Mouse (Mus musculus): ENCODE data around the gene Pak7. TPM values are rescaled to one million over a fixed set of nuclear protein-coding genes. Genes with fewer than 3 reads are reported as not detected.
"Not testable (repeated sequence)": the region's sequence is repeated elsewhere in the genome, so short reads cannot be mapped to it uniquely, and the experiment has no call there.

The Pak7 gene
- polyA plus RNA-seq, 1 experiment from 2014 or later: 10.6 TPM

GRCm38 (mm10) chr2:136297371-136297770 is 90.4 kb downstream of the Pak7 start:
- no peak overlapping the region for H3K27ac ChIP-seq (ENCODE audit: low read depth, low read length)
- DNase-seq (ENCODE audit: low spot score) (no peak), ATAC-seq (ENCODE audit: insufficient read depth, low FRiP score, low TSS enrichment) (no peak)
- 85% methylated on average over 1 of the region's 1 CpGs for WGBS
- H3K4me1 ChIP-seq (ENCODE audit: control insufficient read depth, insufficient read depth, low read length): no peaks in the 10 kb centered on the region
- no peak overlapping the region for H3K9ac ChIP-seq (ENCODE audit: low read length)
- no peak overlapping the region for H3K4me3 ChIP-seq (ENCODE audit: low read depth, low read length)
- no peaks in the 10 kb centered on the region for H3K36me3 ChIP-seq (ENCODE audit: control insufficient read depth, insufficient read depth, low read length)
- no peak overlapping the region for H3K4me2 ChIP-seq (ENCODE audit: low read depth)
- H3K27me3 ChIP-seq (ENCODE audit: control insufficient read depth, insufficient read depth, low read length): no peaks in the 10 kb centered on the region
- no peaks in the 10 kb centered on the region for H3K9me3 ChIP-seq (ENCODE audit: control insufficient read depth, low read length)

GRCm38 (mm10) chr2:136282043-136282442 is 105.7 kb downstream of the Pak7 start:
- H3K4me1 ChIP-seq (ENCODE audit: control insufficient read depth, insufficient read depth, low read length): no peaks in the 10 kb centered on the region
- H3K36me3 ChIP-seq (ENCODE audit: control insufficient read depth, insufficient read depth, low read length): no peaks in the 10 kb centered on the region
- H3K9ac ChIP-seq (ENCODE audit: low read length): no peak overlapping the region
- no peak for DNase-seq (ENCODE audit: low spot score)
- WGBS: 91% methylated on average over 1 of the region's 1 CpGs
- H3K9me3 ChIP-seq (ENCODE audit: control insufficient read depth, low read length): no peaks in the 10 kb centered on the region
- no peak overlapping the region for H3K27ac ChIP-seq (ENCODE audit: low read depth, low read length)
- no peaks in the 10 kb centered on the region for H3K27me3 ChIP-seq (ENCODE audit: control insufficient read depth, insufficient read depth, low read length)
- no peak overlapping the region for H3K4me2 ChIP-seq (ENCODE audit: low read depth)
- H3K4me3 ChIP-seq (ENCODE audit: low read depth, low read length): no peak overlapping the region
- no peak for ATAC-seq (ENCODE audit: insufficient read depth, low FRiP score, low TSS enrichment)

- H3K4me2 ChIP-seq (ENCODE audit: low read depth); H3K36me3 ChIP-seq (ENCODE audit: control insufficient read depth, insufficient read depth, low read length); H3K27me3 ChIP-seq (ENCODE audit: control insufficient read depth, insufficient read depth, low read length); H3K9me3 ChIP-seq (ENCODE audit: control insufficient read depth, low read length); H3K27ac ChIP-seq (ENCODE audit: low read depth, low read length); DNase-seq (ENCODE audit: low spot score); ATAC-seq (ENCODE audit: insufficient read depth, low FRiP score, low TSS enrichment); H3K4me1 ChIP-seq (ENCODE audit: control insufficient read depth, insufficient read depth, low read length); H3K4me3 ChIP-seq (ENCODE audit: low read depth, low read length); H3K9ac ChIP-seq (ENCODE audit: low read length): not testable (repeated sequence)
- WGBS: 88% methylated on average over 4 of the region's 4 CpGs
Measured at GRCm38 (mm10) chr2:136241960-136242359, 145.8 kb downstream of the Pak7 start.

GRCm38 (mm10) chr2:136231228-136231627 is 156.5 kb downstream of the Pak7 start:
- Histone ChIP-seq H3K4me2 (ENCODE audit: low read depth) (no peak overlapping the region), H3K36me3 (ENCODE audit: control insufficient read depth, insufficient read depth, low read length) (no peaks in the 10 kb centered on the region), H3K27ac (ENCODE audit: low read depth, low read length) (no peak overlapping the region), H3K9me3 (ENCODE audit: control insufficient read depth, low read length) (no peaks in the 10 kb centered on the region), H3K27me3 (ENCODE audit: control insufficient read depth, insufficient read depth, low read length) (no peaks in the 10 kb centered on the region), H3K4me1 (ENCODE audit: control insufficient read depth, insufficient read depth, low read length) (no peaks in the 10 kb centered on the region), H3K4me3 (ENCODE audit: low read depth, low read length) (no peak overlapping the region), H3K9ac (ENCODE audit: low read length) (no peak overlapping the region)
- DNase-seq (ENCODE audit: low spot score): no peak
- ATAC-seq (ENCODE audit: insufficient read depth, low FRiP score, low TSS enrichment): no peak
- WGBS: 91% methylated on average over 8 of the region's 8 CpGs

- no peak overlapping the region for H3K27ac ChIP-seq (ENCODE audit: low read depth, low read length)
- no peaks in the 10 kb centered on the region for H3K4me1 ChIP-seq (ENCODE audit: control insufficient read depth, insufficient read depth, low read length)
- no peak overlapping the region for H3K9ac ChIP-seq (ENCODE audit: low read length)
- H3K27me3 ChIP-seq (ENCODE audit: control insufficient read depth, insufficient read depth, low read length): no peaks in the 10 kb centered on the region
- ATAC-seq (ENCODE audit: insufficient read depth, low FRiP score, low TSS enrichment): no peak
- H3K4me3 ChIP-seq (ENCODE audit: low read depth, low read length): no peak overlapping the region
- H3K9me3 ChIP-seq (ENCODE audit: control insufficient read depth, low read length): no peaks in the 10 kb centered on the region
- WGBS: 87% methylated on average over 4 of the region's 4 CpGs
- no peaks in the 10 kb centered on the region for H3K36me3 ChIP-seq (ENCODE audit: control insufficient read depth, insufficient read depth, low read length)
- no peak for DNase-seq (ENCODE audit: low spot score)
- no peak overlapping the region for H3K4me2 ChIP-seq (ENCODE audit: low read depth)
Measured at GRCm38 (mm10) chr2:136204034-136204433, 183.7 kb downstream of the Pak7 start.

- no peak for ATAC-seq (ENCODE audit: insufficient read depth, low FRiP score, low TSS enrichment)
- Histone ChIP-seq H3K27me3 (ENCODE audit: control insufficient read depth, insufficient read depth, low read length) (no peaks in the 10 kb centered on the region), H3K9me3 (ENCODE audit: control insufficient read depth, low read length) (no peaks in the 10 kb centered on the region), H3K4me3 (ENCODE audit: low read depth, low read length) (no peak overlapping the region), H3K4me2 (ENCODE audit: low read depth) (no peak overlapping the region), H3K36me3 (ENCODE audit: control insufficient read depth, insufficient read depth, low read length) (no peaks in the 10 kb centered on the region), H3K9ac (ENCODE audit: low read length) (no peak overlapping the region), H3K4me1 (ENCODE audit: control insufficient read depth, insufficient read depth, low read length) (no peaks in the 10 kb centered on the region), H3K27ac (ENCODE audit: low read depth, low read length) (no peak overlapping the region)
- 80% methylated on average over 3 of the region's 3 CpGs for WGBS
- DNase-seq (ENCODE audit: low spot score): no peak
Measured at GRCm38 (mm10) chr2:136175030-136175429, 212.7 kb downstream of the Pak7 start.

- no peaks in the 10 kb centered on the region for H3K9me3 ChIP-seq (ENCODE audit: control insufficient read depth, low read length)
- H3K4me3 ChIP-seq (ENCODE audit: low read depth, low read length): no peak overlapping the region
- 85% methylated on average over 7 of the region's 7 CpGs for WGBS
- DNase-seq (ENCODE audit: low spot score) (no peak), ATAC-seq (ENCODE audit: insufficient read depth, low FRiP score, low TSS enrichment) (no peak)
- no peak overlapping the region for H3K9ac ChIP-seq (ENCODE audit: low read length)
- no peaks in the 10 kb centered on the region for H3K4me1 ChIP-seq (ENCODE audit: control insufficient read depth, insufficient read depth, low read length)
- no peak overlapping the region for H3K4me2 ChIP-seq (ENCODE audit: low read depth)
- H3K27me3 ChIP-seq (ENCODE audit: control insufficient read depth, insufficient read depth, low read length): no peaks in the 10 kb centered on the region
- no peak overlapping the region for H3K27ac ChIP-seq (ENCODE audit: low read depth, low read length)
- H3K36me3 ChIP-seq (ENCODE audit: control insufficient read depth, insufficient read depth, low read length): no peaks in the 10 kb centered on the region
Measured at GRCm38 (mm10) chr2:136150752-136151151, 237.0 kb downstream of the Pak7 start.

GRCm38 (mm10) chr2:136149530-136149929 is 238.2 kb downstream of the Pak7 start:
- ATAC-seq (ENCODE audit: insufficient read depth, low FRiP score, low TSS enrichment): peak; percentile 56
- 26% methylated on average over 4 of the region's 4 CpGs for WGBS
- Histone ChIP-seq H3K4me3 (ENCODE audit: low read depth, low read length) (no peak overlapping the region), H3K4me2 (ENCODE audit: low read depth) (no peak overlapping the region), H3K9ac (ENCODE audit: low read length) (no peak overlapping the region), H3K4me1 (ENCODE audit: control insufficient read depth, insufficient read depth, low read length) (no peaks in the 10 kb centered on the region), H3K36me3 (ENCODE audit: control insufficient read depth, insufficient read depth, low read length) (no peaks in the 10 kb centered on the region), H3K27ac (ENCODE audit: low read depth, low read length) (no peak overlapping the region), H3K27me3 (ENCODE audit: control insufficient read depth, insufficient read depth, low read length) (no peaks in the 10 kb centered on the region), H3K9me3 (ENCODE audit: control insufficient read depth, low read length) (no peaks in the 10 kb centered on the region)
- DNase-seq (ENCODE audit: low spot score): peak; percentile 46

- no peak overlapping the region for H3K27ac ChIP-seq (ENCODE audit: low read depth, low read length)
- no peaks in the 10 kb centered on the region for H3K9me3 ChIP-seq (ENCODE audit: control insufficient read depth, low read length)
- ATAC-seq (ENCODE audit: insufficient read depth, low FRiP score, low TSS enrichment): peak; percentile 89
- no peak overlapping the region for H3K9ac ChIP-seq (ENCODE audit: low read length)
- no peak overlapping the region for H3K4me3 ChIP-seq (ENCODE audit: low read depth, low read length)
- no peak overlapping the region for H3K4me2 ChIP-seq (ENCODE audit: low read depth)
- H3K36me3 ChIP-seq (ENCODE audit: control insufficient read depth, insufficient read depth, low read length): no peaks in the 10 kb centered on the region
- no peaks in the 10 kb centered on the region for H3K4me1 ChIP-seq (ENCODE audit: control insufficient read depth, insufficient read depth, low read length)
- DNase-seq (ENCODE audit: low spot score): peak; percentile 87
- 4% methylated on average over 6 of the region's 6 CpGs for WGBS
- no peaks in the 10 kb centered on the region for H3K27me3 ChIP-seq (ENCODE audit: control insufficient read depth, insufficient read depth, low read length)
Measured at GRCm38 (mm10) chr2:136148999-136149398, 238.8 kb downstream of the Pak7 start.
